Mouse (Mus musculus) A20 (cell line): ENCODE measurements around the gene Tex14.
"Not testable (repeated sequence)": the region's sequence is repeated elsewhere in the genome, so short reads cannot be mapped to it uniquely, and the experiment has no call there.

ENCODE experiments used
- DNase-seq: peaks from one replicate; pipeline ENCODE4 v3.0.0-alpha.2; 2011; ENCODE audit warnings: low read depth, low spot score

Gene Tex14

DNA sequence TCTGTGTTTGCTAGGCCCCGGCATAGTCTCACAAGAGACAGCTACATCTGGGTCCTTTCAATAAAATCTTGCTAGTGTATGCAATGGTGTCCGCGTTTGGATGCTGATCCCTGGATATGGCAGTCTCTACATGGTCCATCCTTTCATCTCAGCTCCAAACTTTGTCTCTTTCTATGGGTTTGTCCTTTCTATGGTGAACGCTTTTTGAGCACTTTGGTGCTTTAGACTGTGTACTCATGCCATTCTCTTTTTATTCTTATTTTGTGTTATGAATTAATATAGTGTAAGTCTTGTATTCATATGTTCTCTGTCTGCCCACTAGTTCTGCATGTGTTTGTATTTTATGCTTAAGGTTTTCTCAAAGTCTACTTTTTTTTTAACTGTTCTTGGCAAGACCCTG lies 67.2 kb downstream of the Tex14 start:
- DNase-seq, result peak; percentile 52

DNA sequence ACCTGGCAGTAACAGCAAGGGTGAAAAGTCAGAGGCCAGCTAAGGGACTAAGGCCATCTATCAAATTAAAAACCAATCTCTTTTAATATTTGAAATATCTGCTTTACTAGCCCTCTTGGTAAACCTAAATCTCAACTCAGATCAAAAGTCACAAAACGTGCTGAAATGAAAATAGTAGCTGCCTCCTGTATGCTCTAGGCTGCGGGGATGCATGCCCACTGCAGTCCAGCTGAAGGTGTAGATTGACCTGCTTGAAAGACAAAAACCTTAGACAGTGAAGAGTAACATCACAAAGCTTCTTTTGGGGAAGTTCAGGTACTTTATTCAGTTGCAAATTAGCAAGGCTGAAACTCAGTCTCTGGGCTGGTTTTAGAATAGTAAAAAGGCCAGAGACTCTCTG lies 74.3 kb downstream of the Tex14 start:
- not testable (repeated sequence) for DNase-seq

GRCm38 (mm10) chr11:87483796-87484326 lies 79.0 kb downstream of the Tex14 start:
- peak; percentile 52 for DNase-seq

GRCm38 (mm10) chr11:87488948-87489347 lies 84.1 kb downstream of the Tex14 start:
- no peak for DNase-seq

GRCm38 (mm10) chr11:87504690-87505214 lies 99.9 kb downstream of the Tex14 start:
- DNase-seq, result peak; percentile 47

- no peak for DNase-seq
Observed at GRCm38 (mm10) chr11:87506502-87506901, 101.6 kb downstream of the Tex14 start.

DNA sequence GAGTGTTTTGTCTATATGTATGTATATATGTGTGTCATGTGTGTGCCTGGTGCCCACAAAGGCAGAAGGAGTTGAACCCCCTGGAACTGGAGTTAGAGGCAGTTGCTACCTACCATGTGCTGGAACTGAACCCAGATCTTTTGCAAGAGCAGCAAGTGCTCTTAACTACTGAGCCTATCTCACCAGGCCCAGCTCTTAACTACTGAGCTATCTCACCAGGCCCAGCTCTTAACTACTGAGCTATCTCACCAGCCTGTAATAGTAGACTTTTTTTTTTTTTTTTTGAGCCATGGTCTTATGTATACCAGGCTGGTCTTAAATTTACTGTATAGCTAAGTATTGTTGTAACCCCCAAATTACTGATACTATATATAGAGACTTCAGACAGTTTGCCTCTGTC lies 102.2 kb downstream of the Tex14 start:
- no peak for DNase-seq

DNA sequence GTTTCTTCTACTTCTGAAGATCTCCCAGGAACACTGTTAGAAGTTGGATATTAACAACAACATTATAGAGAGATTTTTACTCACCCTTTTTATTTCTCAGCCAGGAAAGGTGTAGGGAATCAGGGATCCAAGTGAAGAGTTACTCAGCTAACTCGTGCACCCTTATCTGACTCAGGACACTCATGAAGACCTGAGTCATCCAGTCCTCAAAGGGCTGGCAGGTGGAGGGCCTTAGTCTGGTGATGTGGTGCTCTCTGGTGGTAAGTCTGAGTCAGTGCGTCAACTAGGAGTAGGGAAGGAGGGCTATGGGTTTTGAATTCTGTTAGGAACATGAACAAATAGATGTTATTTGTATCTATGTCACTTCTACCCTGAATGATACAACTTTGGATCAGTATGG lies 114.4 kb downstream of the Tex14 start:
- peak; percentile 73 for DNase-seq

DNA sequence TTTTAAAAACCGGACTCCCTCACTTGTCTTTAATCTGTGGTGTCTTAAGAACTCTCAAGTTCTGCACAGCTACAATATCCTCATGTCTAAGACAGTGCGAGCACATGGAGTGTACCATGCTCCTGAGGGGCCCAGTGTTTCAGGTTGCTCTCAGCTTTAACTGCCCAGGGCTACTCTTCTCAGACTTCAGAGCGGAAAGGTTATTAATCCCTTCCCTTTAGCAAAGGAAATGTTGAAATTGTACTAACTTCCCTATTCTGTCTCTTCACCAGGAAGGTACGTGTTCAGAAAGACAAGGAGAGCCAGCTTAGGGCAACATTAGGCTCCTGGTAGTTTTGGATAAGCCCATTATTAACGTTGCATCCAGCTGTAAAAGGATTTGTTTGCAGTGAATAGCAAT lies 118.6 kb downstream of the Tex14 start:
- no peak for DNase-seq

DNA sequence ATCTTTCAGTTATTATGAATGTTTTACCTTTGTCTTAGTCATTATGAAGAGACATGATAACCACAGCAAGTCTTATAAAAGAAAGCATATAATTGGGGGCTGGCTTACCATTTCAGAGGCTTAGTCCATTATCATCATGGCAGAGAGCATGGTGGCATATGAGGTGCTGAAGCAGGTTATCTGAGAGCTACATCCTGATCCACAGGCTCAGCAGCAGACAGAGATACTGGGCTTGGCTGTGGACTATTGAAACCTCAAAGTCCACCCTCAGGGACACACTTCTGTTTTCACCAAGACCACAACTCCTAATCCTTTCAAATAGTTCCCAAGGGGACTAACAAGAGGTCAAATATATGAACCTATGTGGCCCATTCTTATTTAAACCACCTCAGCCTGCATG lies 119.1 kb downstream of the Tex14 start:
- DNase-seq, result no peak

DNA sequence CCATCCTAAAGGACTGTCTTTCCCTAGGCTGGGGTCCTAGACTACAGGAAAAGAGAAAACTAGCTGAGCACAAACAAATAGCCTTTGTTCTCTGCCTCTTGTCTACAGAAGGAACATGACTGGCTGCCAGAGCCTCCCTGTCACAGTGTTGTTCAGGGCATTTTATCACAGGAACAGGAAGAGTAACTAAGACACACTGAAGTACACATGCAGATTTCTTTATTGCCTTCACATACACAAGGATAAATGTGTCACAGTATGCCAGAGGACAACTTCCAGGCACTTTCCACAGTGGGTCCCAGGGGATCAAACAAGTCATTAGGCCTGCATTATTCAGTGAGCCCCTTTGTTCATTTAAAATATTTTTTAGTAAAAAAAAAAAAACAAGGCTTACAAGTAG lies 119.9 kb downstream of the Tex14 start:
- no peak for DNase-seq

DNA sequence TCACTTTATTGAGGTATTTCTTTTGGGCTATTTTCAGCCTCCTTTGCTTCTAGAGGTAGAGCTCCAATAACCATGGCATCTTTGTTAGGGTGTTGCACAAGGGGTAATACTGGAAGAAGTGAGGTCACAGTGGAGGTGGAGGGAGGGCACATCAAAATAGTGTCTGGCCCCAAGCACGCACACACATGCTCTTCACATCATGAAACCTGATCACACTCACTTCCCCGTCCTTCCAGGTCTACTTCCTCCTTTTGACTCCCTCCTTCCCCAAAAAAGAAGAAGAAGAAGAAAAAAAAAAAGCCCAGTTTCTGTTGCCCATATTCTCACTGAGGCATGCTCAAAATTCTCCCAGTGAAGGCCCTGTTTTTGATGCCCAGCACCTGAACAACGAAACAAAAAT lies 122.5 kb downstream of the Tex14 start:
- peak; percentile 54 for DNase-seq

DNA sequence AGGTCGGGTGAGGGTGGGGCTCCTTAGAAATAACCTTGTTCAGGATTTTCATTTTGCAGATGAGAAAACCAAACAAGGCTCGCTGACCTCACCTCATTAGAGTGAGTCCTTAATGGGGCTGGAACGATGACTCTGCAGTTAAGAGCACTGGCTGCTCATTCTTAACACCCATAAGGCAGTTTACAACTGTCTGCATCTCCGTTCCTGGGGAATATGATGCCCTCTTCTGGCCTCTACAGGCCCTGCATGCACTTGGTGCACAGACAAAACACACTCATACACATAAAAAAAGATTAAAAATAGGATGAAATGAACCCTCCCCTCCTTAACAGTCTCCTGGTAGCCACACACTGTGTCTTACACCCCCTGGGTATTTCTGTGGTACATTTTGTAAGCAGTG lies 123.1 kb downstream of the Tex14 start:
- peak; percentile 61 for DNase-seq

GRCm38 (mm10) chr11:87531695-87532094 lies 126.8 kb downstream of the Tex14 start:
- peak; percentile 45 for DNase-seq

DNA sequence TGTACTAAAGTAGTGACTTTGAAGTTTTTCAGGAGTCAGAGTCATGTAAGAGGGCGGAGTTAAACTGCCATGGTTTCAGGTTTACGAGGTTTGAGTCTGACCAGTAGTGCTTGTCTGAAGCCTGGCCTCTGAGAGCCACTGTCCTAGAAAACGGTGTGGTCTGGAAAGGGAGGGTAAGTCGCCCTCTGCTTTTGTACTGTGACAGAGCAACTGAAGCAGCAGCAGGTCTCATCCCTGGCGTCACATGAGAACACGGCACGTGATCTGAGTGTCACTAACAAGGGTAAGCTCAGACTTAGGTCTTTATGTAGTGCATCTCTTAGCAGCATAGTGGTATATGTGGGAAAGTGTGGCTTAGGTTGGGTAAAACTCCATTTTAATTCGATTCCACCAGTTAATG lies 137.4 kb downstream of the Tex14 start:
- no peak for DNase-seq

GRCm38 (mm10) chr11:87542906-87543305 lies 138.0 kb downstream of the Tex14 start:
- DNase-seq, result no peak

DNA sequence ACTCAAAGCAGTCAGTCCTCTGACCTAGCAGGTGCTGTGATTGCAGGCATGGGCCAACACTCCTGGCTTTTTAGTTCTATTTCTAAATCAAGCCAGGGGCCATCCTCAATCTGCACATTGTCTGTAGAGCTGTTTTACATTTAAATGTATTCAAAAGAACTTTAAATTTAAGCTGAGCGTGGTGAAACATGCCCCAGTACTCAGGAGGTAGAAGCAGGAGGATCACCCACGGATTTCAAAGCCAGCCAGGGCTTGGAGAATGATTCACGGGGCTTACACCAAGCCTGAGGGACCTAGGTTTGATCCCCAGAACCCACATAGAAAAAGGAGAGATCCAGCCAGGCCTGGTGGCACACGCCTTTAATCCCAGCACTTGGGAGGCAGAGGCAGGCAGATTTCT lies 148.5 kb downstream of the Tex14 start:
- no peak for DNase-seq

DNA sequence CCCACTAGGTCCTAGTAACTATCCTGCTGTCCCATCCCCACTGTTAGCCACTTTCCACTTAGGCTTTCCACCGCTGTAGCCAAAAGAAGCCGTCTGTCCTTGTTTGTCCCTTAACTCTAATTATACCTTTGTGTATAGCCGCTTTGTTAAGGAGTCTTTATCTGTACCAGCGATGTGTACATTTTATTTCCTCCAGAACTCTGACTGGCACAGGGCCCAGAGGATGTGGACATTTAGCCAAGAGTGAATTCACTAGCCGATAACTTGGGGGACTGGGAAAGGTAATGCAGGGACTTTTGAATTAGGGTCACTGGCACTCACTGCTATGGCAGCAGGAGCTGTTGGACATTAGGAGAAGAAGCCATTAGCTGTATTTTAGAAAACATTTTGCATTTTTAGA lies 149.5 kb downstream of the Tex14 start:
- DNase-seq, result no peak

GRCm38 (mm10) chr11:87555106-87555703 lies 150.3 kb downstream of the Tex14 start:
- DNase-seq, result no peak

GRCm38 (mm10) chr11:87561208-87561607 lies 156.3 kb downstream of the Tex14 start:
- DNase-seq, result no peak

DNA sequence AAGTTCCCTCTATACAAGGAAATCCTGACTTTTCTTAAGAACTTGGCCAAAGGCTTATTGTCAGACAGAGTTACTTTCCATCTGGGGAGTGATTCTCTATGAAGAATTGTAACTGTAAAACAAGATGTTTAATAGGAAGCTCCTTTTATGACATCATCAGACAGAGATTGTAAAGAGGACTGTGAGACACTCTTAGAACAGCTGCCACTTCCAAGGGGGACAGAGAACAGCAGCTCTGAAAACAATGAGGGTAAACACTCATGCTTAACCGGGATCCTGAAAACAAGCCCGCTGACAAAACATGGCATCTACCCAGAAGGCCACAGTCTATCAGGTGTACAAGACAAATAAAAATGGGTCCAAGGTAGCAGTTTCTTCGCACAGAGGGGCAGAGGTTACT lies 161.6 kb downstream of the Tex14 start, which contains the start of gene Gm11492:
Gm11492 (plus strand) TSS at position 153 of the 400 bp plus-strand sequence.
- DNase-seq, result no peak

- DNase-seq, result no peak
Observed at GRCm38 (mm10) chr11:87568255-87568953, 163.5 kb downstream of the Tex14 start, which contains the start of gene Sept4. Gene Sept4 (plus strand): TSS chr11:87568903.

GRCm38 (mm10) chr11:87570743-87571142 lies 165.9 kb downstream of the Tex14 start:
- DNase-seq, result no peak
